Mouse (Mus musculus) megakaryocyte, adult 5-6 weeks (primary cell): Measurements from ENCODE around the gene Mitf. TPM values are rescaled to one million over a fixed set of nuclear protein-coding genes. Genes with fewer than 3 reads are reported as not detected.

Experiments
- ATAC-seq: 2 replicates; pipeline ENCODE4 v1.8.0; 2016; ENCODE audit warnings: mild to moderate bottlenecking, inconsistent platforms; ENCODE audit not compliant: poor library complexity, severe bottlenecking
- total RNA-seq, 2 experiments: library from RNA; stranded (forward) in 1 of 2; stranded (reverse) in 1 of 2; fragments of 153-499, 151-499 nt in 1 of 2; fragments of 221-1000, 200-1000 nt in 1 of 2; gene quantifications; 2 replicates each; pipeline versions ENCODE4 v1.2.3 to v1.2.4; 2015 to 2017

The Mitf gene
- total RNA-seq, 2 experiments from 2014 or later: 8.8 to 11.1 TPM

DNA sequence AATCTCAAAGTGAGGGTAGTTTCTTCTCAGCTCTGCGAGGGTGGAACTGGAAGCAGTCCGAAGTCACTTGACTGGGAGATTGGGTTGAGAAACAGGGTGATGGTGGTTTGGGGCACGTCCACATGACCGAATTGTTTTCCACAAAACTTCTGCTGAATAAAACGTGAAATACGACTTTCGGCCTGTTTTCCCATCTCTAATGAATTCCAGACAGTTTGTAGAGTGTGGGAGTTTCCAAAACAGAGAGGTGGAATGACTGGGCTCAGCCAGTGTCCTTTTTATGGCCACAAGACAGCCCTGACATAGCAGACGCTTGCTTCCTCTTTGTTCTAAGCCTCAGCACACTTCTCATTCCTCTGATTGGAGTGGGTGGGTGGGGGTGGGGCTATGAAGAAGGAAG, 13.7 kb downstream of the Mitf start:
- peak; percentile 81 for ATAC-seq

DNA sequence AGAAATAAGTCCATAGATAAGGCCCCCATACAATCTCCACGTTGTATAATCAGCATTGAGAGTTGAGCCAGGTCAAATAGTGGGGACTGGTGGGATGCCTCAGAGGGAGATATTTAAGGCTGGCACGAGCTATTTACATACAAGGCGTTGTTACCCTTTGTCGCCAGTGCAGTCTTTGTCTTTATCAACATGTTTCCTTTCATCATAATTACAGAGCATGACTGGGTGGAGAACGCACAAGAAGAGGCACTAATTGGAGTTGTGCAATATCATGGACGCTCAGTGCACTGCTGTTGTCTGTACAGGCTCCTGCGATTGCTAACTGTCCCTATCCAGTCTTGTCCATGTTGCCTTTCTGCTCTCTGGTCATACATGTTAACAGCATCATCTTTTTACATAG, 15.0 kb downstream of the Mitf start:
- peak; percentile 17; the same call in 1 of the 2 replicates for ATAC-seq

DNA sequence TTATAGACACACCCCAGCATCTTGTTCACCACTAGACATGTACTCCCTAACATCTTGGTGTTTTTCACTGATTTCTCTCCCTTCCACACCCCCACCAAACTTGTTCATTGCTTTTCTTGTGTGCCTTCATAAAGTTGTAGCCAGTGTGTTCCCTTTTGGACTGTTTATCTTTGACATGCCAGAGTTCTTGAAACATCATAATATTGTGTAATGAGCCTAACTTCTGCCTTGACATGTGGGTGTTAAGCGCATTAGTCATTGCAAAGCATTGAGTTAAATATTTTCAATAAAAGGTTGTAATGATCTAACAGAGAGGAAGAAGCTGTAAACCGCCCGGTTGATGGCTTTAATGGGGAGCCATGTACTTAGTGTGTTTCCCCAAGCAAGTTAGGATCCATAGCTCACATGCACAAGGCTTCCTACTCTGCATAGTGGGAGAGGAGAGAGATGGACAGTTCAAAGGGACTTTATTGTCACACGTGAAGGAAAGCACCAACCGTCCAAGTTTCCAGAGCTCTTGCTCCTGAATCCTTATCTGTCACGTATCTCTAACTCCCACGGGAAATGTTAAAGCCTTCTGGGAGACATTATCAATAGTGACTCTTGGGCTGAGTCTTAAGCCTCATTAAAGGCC, 19.9 kb downstream of the Mitf start:
- peak; percentile 50 for ATAC-seq

DNA sequence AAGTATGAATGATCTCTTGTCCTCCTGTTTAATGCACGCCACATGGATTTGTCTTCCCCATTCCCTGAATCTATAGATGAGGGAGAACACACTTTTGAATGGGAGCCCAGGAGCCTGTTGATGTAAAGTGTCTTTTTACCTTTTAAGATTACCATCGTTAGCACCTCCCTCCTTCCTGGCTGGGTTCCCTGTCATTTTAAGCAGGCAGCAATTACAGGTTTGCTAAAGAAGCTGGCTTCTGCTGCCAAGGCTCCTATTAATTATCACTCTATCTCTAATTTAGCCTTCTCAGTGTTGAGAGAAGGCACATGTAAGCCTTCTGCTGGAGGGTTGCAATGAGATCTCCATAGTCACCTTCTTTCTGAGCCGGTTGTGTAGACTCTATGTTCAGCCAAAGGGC, 21.2 kb downstream of the Mitf start:
- no peak for ATAC-seq

DNA sequence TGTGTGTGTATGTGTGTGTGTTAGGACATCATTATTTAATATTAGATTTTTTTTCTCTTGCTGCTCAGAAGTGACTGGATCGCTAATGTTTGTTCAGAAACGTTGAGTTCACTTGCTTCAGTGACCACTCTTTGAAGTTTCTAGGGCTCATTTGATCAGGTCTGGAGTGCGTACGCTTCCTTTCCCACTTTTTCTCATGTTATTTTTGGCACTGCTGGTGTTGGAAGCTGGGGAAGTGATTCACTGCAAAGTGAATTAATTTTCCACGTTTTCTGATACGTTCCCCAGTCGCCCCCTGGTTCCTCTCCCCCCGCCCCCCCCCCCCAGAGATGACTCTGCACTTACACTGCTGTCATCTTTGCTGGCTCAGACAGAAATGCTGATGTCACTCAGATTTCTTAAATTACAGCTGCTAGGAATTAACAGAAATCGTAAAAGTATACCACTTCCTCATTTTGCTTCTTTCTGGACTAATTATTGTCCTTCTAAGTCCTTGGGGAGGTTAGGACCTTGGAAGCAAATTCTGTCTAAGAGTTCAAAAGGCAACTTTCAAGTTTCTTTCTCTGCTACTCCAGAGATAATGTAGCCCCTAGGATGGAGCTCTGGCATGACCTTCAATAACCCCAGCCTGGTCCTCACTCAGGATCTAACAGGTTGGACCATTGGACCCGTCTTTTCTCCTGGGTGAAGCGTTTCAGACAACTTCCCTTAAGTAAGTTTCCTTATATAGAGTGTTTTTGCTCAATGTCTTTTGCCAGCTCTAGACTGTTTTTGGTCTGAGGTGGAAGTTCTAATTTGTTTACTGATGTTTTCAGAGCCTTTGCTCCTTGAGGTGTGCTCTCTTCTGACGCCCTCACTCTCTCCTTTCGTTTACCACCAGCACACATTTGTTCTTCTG, 22.2 kb downstream of the Mitf start:
- peak; percentile 83 for ATAC-seq

DNA sequence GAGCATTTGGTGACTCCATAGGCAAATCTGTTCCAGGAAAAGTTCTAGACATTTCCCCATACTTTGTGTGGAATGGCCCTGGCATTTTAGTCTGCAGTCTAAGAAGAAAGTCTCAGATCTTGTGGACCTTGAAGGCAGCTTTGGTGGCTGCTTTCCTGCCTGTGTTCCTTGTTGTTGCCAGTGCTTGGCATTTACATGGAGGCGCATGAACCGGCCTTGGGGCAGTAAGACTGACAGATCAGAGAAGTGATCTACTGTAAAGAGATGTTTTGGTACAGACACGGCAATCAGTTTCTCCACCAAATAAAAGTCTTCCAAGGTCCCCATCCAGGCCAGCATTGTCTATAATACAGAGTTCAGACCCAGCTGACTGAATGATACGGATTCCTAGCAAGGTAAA, 25.6 kb downstream of the Mitf start:
- ATAC-seq: no peak

DNA sequence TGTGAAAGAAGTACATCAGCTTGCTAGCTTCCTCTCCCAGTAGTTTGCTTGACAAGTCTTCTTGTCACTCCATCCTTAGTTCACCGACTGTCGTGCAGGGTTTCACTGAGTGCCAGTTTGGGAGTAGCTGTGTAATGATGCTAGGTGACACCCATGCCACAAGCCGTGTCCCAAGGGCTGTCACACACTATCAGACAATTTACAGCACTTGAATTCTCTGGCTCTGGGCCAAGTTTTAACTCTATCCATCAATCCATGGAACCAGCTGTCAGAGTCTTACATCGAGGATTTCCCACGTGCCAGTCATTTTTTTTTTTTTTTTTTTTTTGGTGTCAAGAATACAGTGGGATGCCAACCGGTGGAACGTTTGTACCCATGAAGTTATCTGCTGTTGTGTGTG, 29.3 kb downstream of the Mitf start:
- no peak for ATAC-seq

DNA sequence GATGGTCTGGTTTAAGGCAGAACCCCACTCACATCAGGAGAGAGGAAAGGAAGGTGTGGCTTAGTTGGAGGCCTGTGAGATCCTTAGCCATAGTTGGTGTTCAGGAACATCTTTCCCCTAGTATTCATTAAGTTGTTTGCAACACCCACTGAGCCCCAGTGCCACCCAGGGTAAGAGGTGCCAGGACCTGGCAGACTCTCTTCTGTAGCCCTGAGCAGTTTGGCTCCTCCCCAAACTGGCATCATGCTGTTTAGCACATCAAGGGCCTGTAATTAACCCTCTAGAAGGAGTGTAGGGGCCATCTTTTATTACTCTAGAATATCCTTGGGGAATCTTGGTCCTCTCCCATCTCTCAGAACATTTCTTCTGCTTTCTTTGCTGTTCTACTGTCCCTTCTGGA, 30.9 kb downstream of the Mitf start:
- no peak for ATAC-seq

DNA sequence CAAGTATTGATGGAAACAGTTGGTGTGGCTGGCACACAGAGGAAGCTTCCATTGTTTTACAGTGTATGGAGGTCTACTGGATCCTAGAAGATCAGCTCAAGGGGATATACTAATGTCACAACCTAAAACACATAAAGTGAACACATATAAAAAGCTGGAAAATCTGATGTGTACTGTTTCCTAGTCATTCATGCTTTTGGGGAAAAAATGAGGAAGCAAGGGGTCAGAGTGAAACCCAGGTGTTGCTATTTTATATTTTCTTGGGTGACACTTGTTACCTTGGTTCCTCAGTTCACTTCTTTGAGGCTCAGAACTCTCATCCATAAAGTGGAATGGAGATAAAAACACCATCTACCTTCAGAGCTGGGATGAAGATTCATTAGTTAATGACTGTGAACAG, 32.7 kb downstream of the Mitf start:
- no peak for ATAC-seq

DNA sequence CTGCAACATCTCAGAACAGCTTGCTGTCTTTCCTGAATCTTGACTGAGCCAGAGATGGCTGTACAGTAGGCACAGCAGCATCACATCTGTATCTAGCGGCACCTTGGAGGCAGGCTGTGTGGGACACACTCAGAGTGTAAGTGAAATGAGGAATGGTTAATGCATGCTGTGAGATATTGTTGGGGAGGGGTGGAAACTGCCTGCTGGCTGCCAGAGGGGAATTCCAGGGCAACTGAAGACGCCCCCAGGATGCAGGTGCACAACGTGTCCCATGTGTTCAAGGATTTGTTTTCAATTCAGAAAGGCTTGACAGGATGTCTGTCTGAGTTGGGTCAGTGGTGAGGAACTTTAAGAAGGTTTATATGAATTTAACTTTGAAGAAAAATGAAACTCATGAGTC, 37.3 kb downstream of the Mitf start:
- no peak for ATAC-seq

DNA sequence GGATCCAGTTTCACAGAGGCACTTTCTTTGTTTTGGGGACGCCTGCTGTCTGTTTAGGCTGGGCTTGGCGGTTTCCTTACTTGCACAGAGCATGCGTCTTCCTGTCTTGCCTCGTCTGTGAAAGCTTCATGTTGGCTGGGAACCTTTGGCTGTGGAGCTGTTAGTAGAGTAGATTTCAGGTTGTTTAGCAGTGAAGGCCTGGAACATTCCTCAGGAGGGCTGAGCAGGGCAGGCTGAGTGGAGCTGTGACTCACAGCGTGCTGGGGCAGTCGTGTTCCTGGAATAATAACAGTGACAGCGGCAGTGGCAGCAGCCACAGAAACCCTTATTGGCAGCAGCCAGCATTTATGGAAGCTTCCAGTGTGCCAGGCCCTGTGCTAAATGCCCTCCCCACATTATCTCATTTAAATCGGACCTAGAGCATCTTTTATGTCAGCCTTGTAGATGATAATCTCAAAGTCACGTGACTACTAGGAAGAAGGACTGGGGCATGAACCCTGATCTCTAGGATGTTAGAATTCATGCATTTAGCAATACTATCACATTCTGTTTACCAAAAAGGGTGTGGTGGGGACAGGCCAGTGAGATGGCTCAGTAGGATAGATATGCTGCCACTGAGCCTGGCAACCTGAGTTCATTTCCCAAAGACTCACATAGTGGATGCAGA, 41.5 kb downstream of the Mitf start:
- no peak for ATAC-seq

DNA sequence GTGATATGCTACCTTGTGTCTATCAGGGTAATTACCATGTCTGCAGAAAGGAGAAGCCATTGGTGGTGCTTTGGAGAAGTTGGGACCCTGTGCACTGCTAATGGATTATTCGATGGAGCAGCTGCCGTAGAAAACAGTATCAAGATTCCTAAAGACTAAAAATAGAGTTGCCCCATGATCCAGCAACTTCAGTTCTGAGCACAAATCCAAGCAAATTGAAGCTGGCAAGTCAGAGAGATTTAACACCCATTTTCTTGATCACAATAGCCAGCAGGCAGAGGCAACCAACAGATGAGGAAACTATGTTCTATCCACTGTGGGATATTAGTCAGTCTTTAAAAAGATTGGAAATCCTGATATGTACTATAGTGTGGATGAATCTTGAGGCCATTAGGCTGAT, 47.4 kb downstream of the Mitf start:
- no peak for ATAC-seq

DNA sequence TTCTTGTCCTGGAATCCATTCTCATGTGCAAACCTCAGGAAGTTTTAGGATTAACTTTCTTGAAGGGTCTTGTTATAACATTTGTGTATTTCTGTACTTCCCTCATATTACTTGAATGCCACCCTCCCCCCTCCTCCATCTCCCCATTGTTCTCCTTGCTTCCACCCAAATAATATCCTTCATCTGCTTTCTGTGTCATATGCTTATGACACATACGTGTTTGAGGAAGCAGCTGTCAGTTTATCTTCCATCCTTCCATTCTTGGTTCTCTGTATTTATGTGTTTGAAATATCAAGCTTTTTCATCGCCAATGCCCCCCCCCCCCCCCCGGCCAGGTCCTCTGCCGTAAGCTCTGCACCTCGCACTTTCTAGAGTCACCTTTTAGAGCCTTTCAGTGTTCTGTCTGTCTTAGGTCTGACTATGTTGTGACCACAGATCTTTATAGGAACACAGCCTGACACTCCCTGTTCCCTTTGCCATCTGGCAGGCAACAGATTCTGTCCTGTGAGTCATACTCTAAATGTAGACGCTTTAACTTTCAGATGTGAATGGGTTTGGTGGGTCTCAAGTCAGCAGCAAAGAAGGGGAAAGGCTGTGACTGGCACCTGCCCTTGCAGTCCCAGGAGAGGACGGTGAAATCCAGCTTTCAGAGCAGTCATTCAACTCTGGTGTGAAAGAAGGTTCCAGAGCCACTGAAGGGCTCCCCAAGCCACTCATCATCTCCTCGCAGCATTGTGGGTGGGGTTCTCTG, 48.7 kb downstream of the Mitf start:
- 0 out of 2 replicates have a peak, but pooled peaks have one; percentile 23 for ATAC-seq

DNA sequence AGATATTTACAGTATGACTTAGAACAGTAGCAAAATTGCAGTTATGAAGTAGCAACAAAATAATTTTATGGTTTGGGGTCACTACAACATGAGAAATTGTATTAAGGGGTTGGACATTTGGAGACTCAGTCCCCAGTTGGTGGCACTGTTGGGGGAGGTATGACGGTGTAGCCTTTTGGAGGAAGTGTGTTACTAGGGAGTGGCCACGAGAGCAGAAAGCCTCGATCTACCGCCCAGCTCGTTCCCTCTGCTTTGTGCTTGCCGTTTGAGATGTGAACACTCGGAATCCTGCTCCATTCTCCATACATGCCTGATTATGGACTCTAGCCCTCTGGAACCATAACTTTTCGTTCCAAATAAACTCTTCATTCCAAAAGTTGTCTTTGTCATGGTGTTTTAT, 49.6 kb downstream of the Mitf start:
- peak; percentile 75 for ATAC-seq

DNA sequence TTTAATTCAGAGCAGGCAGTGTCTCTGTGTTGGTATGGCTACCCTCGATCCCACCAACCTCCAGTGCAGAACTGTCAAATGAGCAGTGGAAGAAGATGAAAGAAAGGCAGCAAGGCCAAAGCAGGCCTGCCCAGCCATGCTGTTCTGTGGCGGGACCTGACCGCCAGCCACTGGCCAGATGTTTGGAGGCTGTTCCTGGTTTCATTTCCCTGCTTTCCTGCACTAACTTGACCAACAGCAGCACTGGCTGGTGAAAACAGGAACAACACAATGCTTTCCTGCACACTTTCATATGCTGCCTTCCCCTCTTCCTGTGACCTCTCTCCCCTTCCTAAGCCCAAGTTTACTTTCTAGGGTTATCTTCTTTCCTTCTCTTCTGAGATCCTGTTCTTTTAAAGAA, 50.8 kb downstream of the Mitf start:
- peak; percentile 73 for ATAC-seq

DNA sequence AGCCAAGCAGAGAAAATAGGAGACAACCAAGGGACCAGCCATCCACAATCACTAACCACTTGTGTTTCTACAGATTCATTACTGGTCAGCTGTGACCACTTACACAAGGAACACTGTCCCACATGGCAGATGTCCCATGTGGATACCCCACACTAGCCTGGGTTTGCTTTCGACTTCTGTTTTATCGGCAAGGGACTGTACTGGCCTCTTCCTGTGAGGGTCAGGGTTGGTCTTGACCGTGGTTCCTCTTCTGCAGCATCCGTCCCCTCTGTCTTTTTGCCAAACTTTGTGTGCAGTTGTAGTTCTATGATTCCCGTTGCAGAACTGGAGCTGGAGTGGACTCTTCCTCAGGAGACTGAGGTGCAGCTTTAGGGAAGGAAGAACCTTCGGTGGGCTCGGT, 59.7 kb downstream of the Mitf start:
- peak; percentile 88 for ATAC-seq

DNA sequence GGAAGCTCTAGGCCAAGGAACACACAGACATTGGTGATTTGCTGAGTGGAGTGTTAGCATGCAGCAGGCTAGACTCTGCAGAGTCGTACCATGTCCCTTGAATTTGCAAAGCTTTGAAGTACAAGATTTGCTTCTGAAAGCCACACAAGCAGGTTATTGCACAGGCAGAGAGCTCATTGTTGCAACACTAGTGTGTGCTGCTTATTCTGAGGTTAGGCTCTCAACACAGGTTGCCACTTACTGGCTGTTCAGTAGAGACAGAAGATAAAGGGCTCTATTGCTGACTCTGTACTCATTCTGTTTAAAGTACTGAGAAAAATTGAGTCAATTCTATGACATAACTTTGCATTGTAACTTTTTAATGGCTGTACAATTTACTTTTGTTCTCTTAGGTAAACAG, 61.2 kb downstream of the Mitf start:
- ATAC-seq: 0 out of 2 replicates have a peak, but pooled peaks have one; percentile 11

DNA sequence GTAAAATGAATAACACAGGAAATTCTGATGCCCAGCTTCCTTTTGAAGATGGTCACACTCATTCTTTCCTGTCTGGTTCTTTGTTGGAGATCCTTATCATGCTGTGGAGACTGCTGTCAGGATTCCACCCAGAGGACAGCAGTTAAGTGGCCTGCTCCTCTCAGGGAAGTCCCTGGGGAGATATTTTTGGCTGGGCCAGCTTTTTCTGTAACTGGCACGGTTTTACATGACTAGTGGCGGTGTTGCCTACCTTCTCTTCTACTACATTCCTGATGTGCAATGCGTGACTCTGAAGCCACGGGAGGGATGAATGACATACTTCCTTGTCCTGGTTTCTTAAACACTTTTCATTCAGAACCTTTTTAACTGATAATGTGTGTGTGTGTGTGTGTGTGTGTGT, 63.1 kb downstream of the Mitf start:
- no peak for ATAC-seq

DNA sequence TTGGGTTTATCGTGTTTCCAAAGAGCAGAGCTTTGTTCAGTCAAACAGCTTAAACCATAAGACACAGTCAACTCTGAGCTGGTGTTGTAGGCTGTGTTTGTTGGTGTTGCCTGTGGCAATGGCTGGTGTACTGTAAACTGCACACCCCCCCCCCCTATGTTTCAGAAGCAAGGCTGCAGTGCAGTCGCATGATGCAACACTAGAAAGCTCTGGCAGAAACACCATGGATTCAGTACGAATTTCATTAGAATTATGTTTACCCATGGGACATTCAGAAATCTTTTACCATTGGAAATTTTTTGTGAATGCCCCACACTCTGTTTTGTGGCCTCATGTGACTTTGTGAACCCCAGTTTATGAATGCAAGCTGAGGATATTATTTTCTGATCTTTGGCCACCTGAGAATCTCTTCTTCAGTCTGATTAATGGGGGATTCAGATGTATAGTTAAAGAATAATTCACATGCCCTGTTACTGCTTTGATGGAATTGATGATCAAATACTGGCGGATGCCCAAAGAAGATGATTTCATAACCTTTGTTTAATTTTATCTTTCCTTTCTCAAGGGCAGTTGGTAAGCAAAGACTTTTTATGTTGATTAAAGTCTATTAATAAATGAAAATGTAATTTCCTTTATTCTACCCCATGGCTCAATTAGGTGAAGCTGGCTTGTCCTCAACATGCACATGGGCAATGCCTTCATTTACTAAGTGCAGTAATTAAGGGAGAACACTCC, 64.6 kb downstream of the Mitf start:
- ATAC-seq: no peak

DNA sequence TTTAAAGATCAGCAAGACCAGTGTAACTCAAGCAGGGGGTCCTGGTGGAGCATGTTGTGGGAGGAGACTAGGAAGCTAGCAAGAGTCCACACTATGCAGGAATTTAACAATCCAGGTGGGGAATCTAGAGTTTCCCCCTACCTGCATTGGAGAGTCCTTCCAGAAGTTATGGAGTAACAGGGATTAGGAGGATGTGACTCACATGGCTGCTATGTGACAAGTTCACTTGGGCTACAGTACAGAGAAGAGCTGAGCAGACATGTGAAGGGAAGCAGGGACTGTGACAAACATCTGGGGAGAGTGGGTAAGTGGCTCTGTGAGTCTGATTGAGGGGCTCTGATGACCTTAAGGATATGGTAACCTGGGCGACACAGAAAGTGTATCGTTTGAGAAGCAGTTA, 66.2 kb downstream of the Mitf start:
- ATAC-seq: no peak
